Mouse (Mus musculus): ENCODE results near the gene Ophn1.

The Ophn1 gene

GRCm38 (mm10) chrX:98890406-98891116 lies at the start of gene Ophn1:
Gene Ophn1, minus strand, starts transcription at chrX:98891025.
- DNase-seq (ENCODE audit: low spot score), result peak; percentile 75

DNA sequence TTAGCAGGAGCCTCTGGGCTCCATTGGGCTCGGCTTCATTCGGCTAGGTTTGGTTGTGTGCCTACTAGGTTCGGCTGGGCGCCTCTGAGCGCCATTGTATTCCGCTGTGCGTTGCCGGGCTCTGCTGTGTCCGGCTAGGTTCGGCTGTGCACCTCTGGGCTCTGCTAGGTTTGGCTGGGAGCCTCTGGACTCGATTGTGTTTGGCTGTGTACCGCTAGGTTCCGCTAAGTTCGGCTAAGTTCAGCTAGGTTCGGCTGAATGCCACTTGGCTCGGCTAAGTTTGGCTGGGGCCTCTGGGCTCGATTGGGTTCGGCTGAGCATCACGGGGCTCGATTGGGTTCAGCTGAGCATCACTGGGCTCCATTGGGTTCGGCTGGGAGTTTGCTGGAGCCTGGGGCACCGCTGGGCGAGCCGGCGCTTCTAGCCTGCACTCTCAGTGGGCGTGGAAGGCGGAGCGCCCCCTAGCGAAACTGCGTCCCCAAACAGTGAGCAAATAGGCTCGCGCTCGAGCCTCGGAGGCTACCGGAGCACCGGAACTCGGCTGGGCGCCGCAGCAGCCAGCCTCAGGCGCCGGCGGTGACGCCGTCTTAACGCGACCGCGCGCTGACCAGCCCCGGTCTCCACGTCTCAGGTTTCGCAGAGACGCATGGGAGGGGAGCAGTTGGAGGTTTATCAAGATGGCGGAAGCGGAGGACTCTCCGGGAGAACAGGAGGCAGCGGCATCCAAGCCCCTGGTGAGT lies 46.9 kb upstream of the Ophn1 start:
- peak; percentile 95 for DNase-seq (ENCODE audit: low spot score)

GRCm38 (mm10) chrX:98936707-98937554 lies 46.1 kb upstream of the Ophn1 start:
- DNase-seq (ENCODE audit: low spot score), result peak; percentile 92

- no peak for DNase-seq (ENCODE audit: low spot score)
These were observed 45.3 kb upstream of the Ophn1 start, which contains the start of gene Yipf6 for GRCm38 (mm10) chrX:98936101-98936500. Gene Yipf6, plus strand, starts transcription at chrX:98936316.

- DNase-seq (ENCODE audit: low spot score), result peak; percentile 58
These were observed 28.6 kb upstream of the Ophn1 start for GRCm38 (mm10) chrX:98919423-98919822.

DNA sequence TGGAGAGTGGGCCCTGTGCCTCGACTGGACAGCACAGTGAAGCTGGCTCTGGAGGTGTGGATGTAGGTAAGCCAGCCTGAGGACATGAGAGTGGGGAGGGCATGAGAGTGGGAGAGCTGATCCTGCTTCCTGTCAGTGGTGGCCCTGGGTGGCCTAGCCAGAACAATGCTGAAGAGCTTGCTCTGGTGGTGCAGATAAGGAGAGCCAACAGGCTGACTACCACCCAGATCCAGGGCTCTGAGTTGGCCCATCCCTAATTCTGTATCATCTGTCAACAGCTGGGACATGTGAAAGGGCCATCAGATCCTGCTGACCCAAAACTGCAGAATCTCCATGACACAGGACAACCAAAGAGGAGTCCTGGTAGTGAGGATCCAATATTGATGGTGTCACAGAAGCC lies 18.1 kb upstream of the Ophn1 start:
- no peak for DNase-seq (ENCODE audit: low spot score)

DNA sequence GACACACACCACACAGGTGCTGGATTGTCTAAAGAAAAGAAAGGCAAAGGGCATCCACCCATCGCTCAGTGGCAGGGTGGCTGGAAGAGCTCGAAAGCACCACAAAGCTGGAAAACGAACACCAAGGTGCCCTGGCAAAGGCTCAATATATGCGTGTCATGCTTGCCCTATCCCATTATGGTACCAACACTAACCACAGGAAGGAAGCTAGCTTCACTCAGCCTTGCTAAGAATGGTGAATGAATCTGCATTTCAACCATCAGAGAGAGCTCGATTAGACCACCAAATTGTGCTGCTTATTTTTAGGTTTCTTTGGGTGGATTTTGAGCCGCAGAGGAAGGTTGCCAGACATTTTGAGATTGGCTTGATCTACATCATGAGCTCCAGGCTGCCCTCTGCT lies 13.4 kb upstream of the Ophn1 start:
- no peak for DNase-seq (ENCODE audit: low spot score)

DNA sequence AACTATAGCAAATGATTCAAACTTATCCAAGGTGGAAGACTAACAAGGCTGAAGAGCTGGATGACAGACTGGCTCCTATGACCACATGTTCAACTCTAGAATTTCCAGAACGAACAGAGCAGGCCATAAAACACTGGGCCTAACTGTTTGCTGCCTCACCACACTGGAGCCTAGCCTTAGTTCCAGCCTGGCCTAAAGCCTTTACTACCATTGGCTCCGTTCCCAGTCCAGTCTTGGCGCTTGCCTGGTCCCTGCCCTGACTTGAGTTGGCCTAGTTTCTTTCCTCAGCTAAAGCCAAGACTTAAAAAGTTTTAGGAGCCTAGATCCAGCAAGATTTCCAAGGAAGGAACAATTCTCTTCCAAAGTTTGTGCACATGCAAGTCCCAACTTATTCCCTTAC lies 7.5 kb upstream of the Ophn1 start:
- no peak for DNase-seq (ENCODE audit: low spot score)

- no peak for DNase-seq (ENCODE audit: low spot score)
These were observed 786 bp downstream of the Ophn1 start for GRCm38 (mm10) chrX:98890072-98890405.

- no peak for DNase-seq (ENCODE audit: low spot score)
These were observed 8.8 kb downstream of the Ophn1 start for GRCm38 (mm10) chrX:98881983-98882382.

DNA sequence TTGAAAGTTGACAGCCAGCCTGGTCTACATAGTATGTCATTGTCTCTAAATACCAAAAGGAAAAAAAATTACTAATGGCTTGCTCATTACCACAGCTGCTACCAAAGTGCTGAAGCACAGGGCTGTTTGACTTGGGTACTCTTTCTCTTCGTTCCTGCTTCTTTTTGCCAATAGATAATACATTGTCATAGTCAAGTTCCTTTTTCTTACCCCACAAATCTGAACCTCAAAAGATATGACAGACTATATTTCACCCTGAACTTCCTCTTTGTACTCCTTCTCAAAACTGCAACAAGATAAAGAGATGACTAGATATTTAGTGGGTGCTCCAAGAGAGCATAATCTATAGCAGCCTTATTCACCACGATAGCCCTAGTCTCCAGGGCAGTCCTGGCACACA lies 9.7 kb downstream of the Ophn1 start:
- DNase-seq (ENCODE audit: low spot score), result no peak

DNA sequence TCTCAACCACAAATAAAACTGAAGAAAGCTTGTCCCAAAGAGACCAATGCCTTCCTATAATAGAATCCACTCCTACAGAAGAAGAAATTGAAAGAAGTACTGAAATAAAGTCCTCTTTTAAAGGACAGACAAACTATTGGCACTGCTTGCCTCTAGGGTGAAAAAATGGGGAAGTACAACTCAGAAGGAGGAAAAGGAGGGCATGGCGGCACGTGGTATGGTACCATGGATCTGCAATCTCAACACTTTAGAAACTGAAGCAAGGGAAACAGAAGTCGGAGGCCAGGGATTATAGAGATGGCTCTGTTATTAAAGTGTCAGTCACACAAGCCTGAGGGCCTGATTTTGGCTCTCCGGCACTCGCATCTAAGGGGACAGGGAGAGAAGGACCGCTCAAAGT lies 10.5 kb downstream of the Ophn1 start:
- no peak for DNase-seq (ENCODE audit: low spot score)

GRCm38 (mm10) chrX:98875144-98875543 lies 15.7 kb downstream of the Ophn1 start:
- no peak for DNase-seq (ENCODE audit: low spot score)

- DNase-seq (ENCODE audit: low spot score), result no peak
These were observed 16.7 kb downstream of the Ophn1 start for GRCm38 (mm10) chrX:98874086-98874485.

DNA sequence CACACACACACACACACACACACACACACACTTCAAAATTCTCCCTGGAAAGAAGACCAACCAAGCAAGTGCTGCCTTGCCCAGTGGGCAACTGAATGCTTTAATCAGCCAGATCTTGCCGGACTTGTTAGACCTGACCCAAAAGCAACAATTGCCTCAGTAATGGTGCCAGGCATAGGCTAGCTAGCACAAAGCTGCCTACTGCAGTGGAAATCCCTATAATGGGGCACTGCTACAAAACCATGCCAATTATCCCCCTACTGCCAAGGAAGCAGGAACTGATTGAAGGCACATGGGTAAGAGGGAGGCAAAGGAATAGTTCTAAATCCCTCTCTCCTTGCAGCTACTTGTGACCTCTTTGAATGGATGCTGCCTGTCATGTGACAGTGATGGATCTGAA lies 18.8 kb downstream of the Ophn1 start:
- DNase-seq (ENCODE audit: low spot score), result no peak

DNA sequence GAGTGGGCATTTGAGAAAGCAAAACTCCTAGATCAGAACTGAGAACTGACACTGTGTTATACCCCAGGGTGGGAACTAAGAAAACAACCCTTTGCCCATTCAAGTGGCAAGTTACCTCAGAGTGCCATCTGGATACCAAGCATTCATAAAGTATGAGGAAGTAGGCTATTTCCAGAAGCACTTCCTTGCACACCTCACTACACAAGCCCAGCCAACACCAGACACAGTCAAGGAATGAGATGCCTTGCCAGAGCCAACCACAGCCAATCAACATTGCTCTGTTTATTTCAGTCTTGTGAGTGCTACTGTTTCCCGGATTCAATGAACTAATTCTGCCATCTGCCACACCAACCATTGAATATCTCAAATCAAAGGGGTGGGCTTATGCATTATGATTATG lies 20.3 kb downstream of the Ophn1 start:
- no peak for DNase-seq (ENCODE audit: low spot score)

GRCm38 (mm10) chrX:98869735-98870134 lies 21.1 kb downstream of the Ophn1 start:
- no peak for DNase-seq (ENCODE audit: low spot score)

GRCm38 (mm10) chrX:98869165-98869564 lies 21.7 kb downstream of the Ophn1 start:
- no peak for DNase-seq (ENCODE audit: low spot score)

- DNase-seq (ENCODE audit: low spot score), result no peak
These were observed 30.7 kb downstream of the Ophn1 start for GRCm38 (mm10) chrX:98860167-98860566.

DNA sequence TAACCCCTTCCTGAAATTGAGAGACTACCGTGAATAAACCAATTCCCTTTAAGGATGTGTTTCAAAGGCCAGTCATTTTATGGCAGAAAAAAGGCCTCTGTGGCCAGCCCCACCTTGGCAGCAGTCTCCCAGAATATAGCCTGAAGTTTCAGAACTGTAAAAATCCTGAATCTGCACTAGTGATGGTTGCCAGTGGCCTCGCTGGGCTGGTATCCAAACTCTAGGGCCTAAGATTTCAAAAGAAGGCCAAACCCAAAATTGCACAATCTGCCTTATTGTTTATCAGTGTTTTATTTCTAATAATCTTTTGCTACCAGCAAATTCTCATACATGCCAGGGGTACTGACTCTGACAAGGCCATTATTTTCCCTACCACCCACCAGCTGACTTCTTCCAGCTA lies 34.8 kb downstream of the Ophn1 start:
- DNase-seq (ENCODE audit: low spot score), result no peak

GRCm38 (mm10) chrX:98850869-98851268 lies 40.0 kb downstream of the Ophn1 start:
- DNase-seq (ENCODE audit: low spot score), result no peak

DNA sequence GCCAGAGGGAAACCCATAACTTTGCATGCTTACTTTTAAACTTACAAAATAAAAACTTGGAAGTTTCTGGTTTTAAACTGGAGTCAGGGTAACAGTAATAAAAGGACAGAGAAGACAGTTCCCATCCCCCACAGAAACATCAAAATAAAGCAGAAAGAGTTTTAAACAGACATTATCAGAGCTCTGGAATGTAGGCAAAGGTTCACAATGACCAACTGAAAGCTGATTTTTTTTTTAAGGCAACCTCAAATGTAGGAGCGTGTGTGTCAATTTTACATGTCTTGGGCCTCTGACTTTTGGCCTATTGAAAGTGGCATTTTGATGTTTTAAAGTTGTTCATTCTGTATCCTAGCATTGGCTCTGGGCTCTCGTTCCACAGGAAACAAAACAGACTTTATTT lies 49.2 kb downstream of the Ophn1 start:
- DNase-seq (ENCODE audit: low spot score), result no peak

DNA sequence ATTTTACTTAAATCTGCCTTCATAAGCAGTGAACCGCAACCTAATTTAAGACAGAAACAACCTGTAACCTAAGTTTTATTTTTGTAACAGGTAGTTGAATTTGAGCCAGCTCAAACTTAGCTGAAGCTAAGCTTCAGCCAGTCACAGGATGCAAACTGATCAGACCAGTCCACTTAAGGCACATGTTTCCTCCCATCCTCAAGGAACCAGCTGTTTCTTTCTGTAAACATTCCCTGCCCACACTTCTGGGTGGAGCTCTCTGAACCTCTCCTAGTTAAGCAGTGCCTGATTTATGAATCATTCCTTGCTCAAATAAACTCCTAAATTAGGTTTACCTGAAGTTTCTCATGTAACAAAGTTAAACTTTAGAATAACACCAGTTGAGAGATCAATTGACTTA lies 54.8 kb downstream of the Ophn1 start:
- DNase-seq (ENCODE audit: low spot score), result no peak

Measured in embryo, embryonic 10 days (tissue).